15 mouse cellular contexts compared by ENCODE assay signal in genomic region chr9:27665659-27666058, GRCm38 (mm10).
DNase-seq lines count a peak whose midpoint lies in the region; ATAC-seq and TF ChIP-seq lines count a peak whose summit lies in the region.
"Had no signal": no experiment of that assay in that cellular context is flagged by ENCODE, and none has a peak within 500 bp of the region (broad histone marks: within the 10 kb centered on the region; RNA-seq: fewer than 3 reads in every experiment).

No protein-coding gene starts in this region.

- TF ChIP-seq CTCF in G1E (IDR thresholded peaks at IDR 0.05; ENCODE audit: low read depth, low read length): no peak

- DNase-seq in layer of hippocampus, adult 9-11 months: peak; percentile 31
- no peak for DNase-seq in layer of hippocampus, postnatal 25 days (ENCODE audit: extremely low spot score in 1 of 2, low spot score in 1 of 2)
- peak; percentile 1 for DNase-seq in G1E (ENCODE audit: low spot score)
- DNase-seq in c-Kit-positive CD71-positive TER-119-negative erythroid progenitor cells, embryonic 14.5 days (ENCODE audit: low read depth): peak; percentile 38
- DNase-seq in thymus, postnatal 0 days (ENCODE audit: low spot score): no peak
- DNase-seq: adrenal gland, postnatal 10 days; cerebellum, postnatal 14 days; gastrocnemius, postnatal 14 days; right cerebral cortex, postnatal 25 days had no signal

- no peaks in the 10 kb centered on the region for H3K27me3 ChIP-seq in G1E (ENCODE audit: insufficient read depth, low read length)
- H3K27me3 ChIP-seq in liver, embryonic 16.5 days (ENCODE audit: control insufficient read depth, insufficient read depth, low read depth, low read length): no peaks in the 10 kb centered on the region
- H3K27me3 ChIP-seq: neural tube, embryonic 13.5 days had no signal

- WGBS in liver, embryonic 16.5 days (ENCODE audit: insufficient replicate concordance): 28% methylated on average over 2 of the region's 2 CpGs

- H3K27ac ChIP-seq in liver, embryonic 16.5 days (ENCODE audit: low read length): no peak overlapping the region; the same call in 1 of the 2 replicates
- H3K27ac ChIP-seq: embryonic facial prominence, embryonic 10.5 days; heart, embryonic 10.5 days; neural tube, embryonic 13.5 days had no signal

- ATAC-seq in G1E (ENCODE audit: extremely low read depth, insufficient number of reproducible peaks, low FRiP score, poor library complexity, severe bottlenecking): peak; percentile 34; the same call in 1 of the 2 replicates
- ATAC-seq in liver, embryonic 16.5 days (ENCODE audit: low read depth): peak; percentile 76
- no peak for ATAC-seq in erythroid progenitor cell, adult 5-6 weeks (replicated peaks; ENCODE audit: low FRiP score, poor library complexity, severe bottlenecking)

- H3K36me3 ChIP-seq in G1E (replicated peaks): no peaks in the 10 kb centered on the region
- no peaks in the 10 kb centered on the region for H3K36me3 ChIP-seq in liver, embryonic 16.5 days (ENCODE audit: control insufficient read depth, insufficient read depth)
- H3K36me3 ChIP-seq: embryonic facial prominence, embryonic 10.5 days; heart, embryonic 10.5 days; neural tube, embryonic 13.5 days had no signal

- peaks cover 9% of the 10 kb centered on the region; the same call in 1 of the 2 replicates for H3K4me1 ChIP-seq in G1E (ENCODE audit: insufficient read depth, low read depth, low read length)
- no peaks in the 10 kb centered on the region; the same call in 1 of the 2 replicates for H3K4me1 ChIP-seq in liver, embryonic 16.5 days (ENCODE audit: control insufficient read depth, low read depth, low read length)
- H3K4me1 ChIP-seq: heart, embryonic 10.5 days had no signal

- no peak overlapping the region; the same call in 1 of the 2 replicates for H3K4me2 ChIP-seq in liver, embryonic 16.5 days (ENCODE audit: low read depth, low read length)
- H3K4me2 ChIP-seq: neural tube, embryonic 13.5 days had no signal

- H3K9ac ChIP-seq in liver, embryonic 16.5 days (ENCODE audit: low read depth, low read length): no peak overlapping the region
- H3K9ac ChIP-seq: neural tube, embryonic 13.5 days had no signal

- no peak overlapping the region for H3K4me3 ChIP-seq in G1E (ENCODE audit: low read depth, low read length)
- H3K4me3 ChIP-seq in liver, embryonic 16.5 days (ENCODE audit: low read depth, low read length): no peak overlapping the region
- H3K4me3 ChIP-seq: embryonic facial prominence, embryonic 10.5 days; erythroblast, embryonic 14.5 days; heart, embryonic 10.5 days; neural tube, embryonic 13.5 days had no signal

- no peaks in the 10 kb centered on the region for H3K9me3 ChIP-seq in G1E (replicated peaks)
- no peaks in the 10 kb centered on the region for H3K9me3 ChIP-seq in liver, embryonic 16.5 days (replicated peaks; ENCODE audit: control insufficient read depth, low read length)
- H3K9me3 ChIP-seq: embryonic facial prominence, embryonic 10.5 days; heart, embryonic 10.5 days; neural tube, embryonic 13.5 days had no signal

Comparison
In these comparisons a context has a peak if more than half of its experiments do, and no peak if none do; other contexts are left out.
1. DNase-seq: peak in layer of hippocampus, adult 9-11 months (single experiment), G1E (single experiment) and c-Kit-positive CD71-positive TER-119-negative erythroid progenitor cells, embryonic 14.5 days (single experiment); none in layer of hippocampus, postnatal 25 days (0 of 2) and thymus, postnatal 0 days (single experiment).